Mouse (Mus musculus): ENCODE results near the gene Slc31a1. TPM values are rescaled to one million over a fixed set of nuclear protein-coding genes. Genes with fewer than 3 reads are reported as not detected.

Slc31a1 gene
- polyA plus RNA-seq (2014; fragmentation: Illumina TruSeq; extraction: RNeasy Lipid Tissue Mini Kit (QIAGEN cat#74804); ENCODE audit: insufficient read depth, low read depth, low replicate concordance) = 30.8 TPM

DNA sequence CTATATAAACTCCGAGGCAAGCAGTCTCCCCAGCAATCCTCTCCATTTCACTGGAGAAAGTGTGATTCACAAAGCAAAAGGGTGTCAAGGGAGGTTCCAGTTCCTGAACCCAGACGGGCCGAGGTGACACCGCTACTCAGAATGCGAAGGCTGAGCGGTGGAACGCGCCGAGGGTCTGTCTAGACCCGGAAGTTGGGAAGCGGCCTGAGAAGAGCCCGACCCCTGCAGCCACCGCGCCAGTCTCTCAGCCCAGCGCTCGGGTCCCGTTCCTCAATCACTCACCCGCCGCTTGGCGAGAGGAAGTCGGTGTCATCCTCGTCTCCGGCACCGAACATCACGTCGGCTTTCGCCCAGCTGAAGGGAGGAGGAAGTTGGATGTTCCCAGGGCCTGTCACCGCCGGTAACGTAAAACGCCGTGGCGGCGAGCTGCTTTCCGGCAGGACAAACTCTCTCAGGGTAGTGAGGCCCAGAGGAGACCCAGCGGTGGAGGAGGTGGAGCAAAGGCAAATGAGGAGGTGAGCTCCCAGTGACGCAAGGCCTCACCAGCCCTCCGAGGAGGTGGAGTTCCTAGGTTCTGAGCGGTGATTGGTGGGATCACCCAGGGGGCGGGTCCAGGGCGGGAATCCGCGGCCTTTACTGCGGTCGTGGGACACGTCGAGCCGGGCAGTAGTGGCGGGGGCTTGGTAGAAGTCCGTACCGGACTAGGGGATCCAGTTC, at the start of gene Slc31a1, which contains the start of gene Fkbp15:
Gene Slc31a1, plus strand, starts transcription at position 640 of the 717 bp plus-strand sequence.
Gene Fkbp15, minus strand, starts transcription at position 461 of the 717 bp plus-strand sequence.

DNA sequence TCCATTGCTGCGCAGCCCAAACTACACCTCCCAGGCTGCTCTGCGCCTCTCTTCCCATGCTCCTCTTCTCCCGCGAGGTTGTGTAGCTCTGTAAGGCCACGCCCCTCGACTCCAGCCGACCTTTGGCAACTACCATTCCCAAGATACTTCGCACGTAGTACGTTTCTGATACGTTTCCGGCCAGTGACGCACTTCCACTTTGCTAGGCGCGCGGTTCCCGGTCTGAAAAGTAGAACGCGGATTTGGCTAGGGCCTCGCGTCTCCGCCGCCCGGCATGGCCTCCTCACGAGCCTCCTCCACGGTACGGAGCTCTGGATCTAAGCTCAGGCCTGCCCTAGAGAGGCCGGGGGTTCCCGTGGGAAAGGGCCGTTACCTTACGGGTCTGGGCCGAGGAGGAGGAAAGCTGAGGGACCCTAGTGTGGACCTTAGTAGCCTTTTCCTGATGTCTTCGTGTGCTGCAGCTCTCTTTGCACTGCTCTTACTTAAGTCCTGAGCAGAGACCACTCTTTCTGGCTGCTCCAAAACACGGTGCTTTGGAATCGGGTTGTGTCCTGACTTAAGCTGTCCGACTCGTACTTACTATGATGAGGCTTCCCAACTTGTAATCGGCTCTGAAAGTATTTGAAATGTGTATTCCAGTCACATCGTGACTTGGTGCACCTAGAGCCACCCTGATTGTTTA, 48.2 kb downstream of the Slc31a1 start, which contains the start of the genes Cdc26 and Prpf4:
Gene Cdc26, minus strand, starts transcription at position 42 of the 682 bp plus-strand sequence.
Gene Prpf4, plus strand, starts transcription at position 197 of the 682 bp plus-strand sequence.

DNA sequence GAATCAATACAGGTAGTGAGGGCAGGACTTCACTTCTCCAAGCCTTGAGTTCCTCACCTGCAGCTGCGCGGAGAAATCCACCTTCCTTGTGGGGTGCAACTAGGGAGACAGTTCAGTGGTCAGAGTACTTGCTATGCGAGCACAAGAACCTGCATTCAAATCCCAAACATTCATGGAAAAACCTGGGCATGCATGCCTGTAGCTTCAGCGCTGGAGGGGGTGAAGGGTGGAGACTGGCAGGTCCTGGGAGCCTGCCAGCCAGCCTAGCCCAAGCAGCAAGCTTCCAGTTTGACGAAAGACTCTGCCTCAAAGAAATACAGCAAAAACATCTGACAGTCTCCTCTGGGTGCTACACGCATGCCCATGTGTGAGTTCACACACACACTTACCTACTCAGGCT, 74.6 kb downstream of the Slc31a1 start, which contains the start of gene Rnf183:
Gene Rnf183, minus strand, starts transcription at position 172 of the 400 bp plus-strand sequence.

Other genes with a start within 250 kb of the Slc31a1 start
- gene Mup21, start 209.9 kb upstream of the Slc31a1 start, polyA plus RNA-seq (2014; fragmentation: Illumina TruSeq; extraction: RNeasy Lipid Tissue Mini Kit (QIAGEN cat#74804); ENCODE audit: insufficient read depth, low read depth, low replicate concordance) = not detected
- gene Zfp37, start 129.7 kb upstream of the Slc31a1 start, polyA plus RNA-seq (2014; fragmentation: Illumina TruSeq; extraction: RNeasy Lipid Tissue Mini Kit (QIAGEN cat#74804); ENCODE audit: insufficient read depth, low read depth, low replicate concordance) = 3.4 TPM
- gene Slc31a2, start 98.2 kb upstream of the Slc31a1 start, polyA plus RNA-seq (2014; fragmentation: Illumina TruSeq; extraction: RNeasy Lipid Tissue Mini Kit (QIAGEN cat#74804); ENCODE audit: insufficient read depth, low read depth, low replicate concordance) = 25.2 TPM
- gene Fkbp15, start 179 bp upstream of the Slc31a1 start, polyA plus RNA-seq (2014; fragmentation: Illumina TruSeq; extraction: RNeasy Lipid Tissue Mini Kit (QIAGEN cat#74804); ENCODE audit: insufficient read depth, low read depth, low replicate concordance) = 19.1 TPM
- 70.6 TPM for gene Cdc26, start 47.9 kb downstream of the Slc31a1 start, polyA plus RNA-seq (2014; fragmentation: Illumina TruSeq; extraction: RNeasy Lipid Tissue Mini Kit (QIAGEN cat#74804); ENCODE audit: insufficient read depth, low read depth, low replicate concordance)
- 5.6 TPM for gene Prpf4, start 48.1 kb downstream of the Slc31a1 start, polyA plus RNA-seq (2014; fragmentation: Illumina TruSeq; extraction: RNeasy Lipid Tissue Mini Kit (QIAGEN cat#74804); ENCODE audit: insufficient read depth, low read depth, low replicate concordance)
- not detected for gene Rnf183, start 74.5 kb downstream of the Slc31a1 start, polyA plus RNA-seq (2014; fragmentation: Illumina TruSeq; extraction: RNeasy Lipid Tissue Mini Kit (QIAGEN cat#74804); ENCODE audit: insufficient read depth, low read depth, low replicate concordance)
- gene Wdr31, start 110.2 kb downstream of the Slc31a1 start, polyA plus RNA-seq (2014; fragmentation: Illumina TruSeq; extraction: RNeasy Lipid Tissue Mini Kit (QIAGEN cat#74804); ENCODE audit: insufficient read depth, low read depth, low replicate concordance) = 3.5 TPM
- gene Bspry, start 119.3 kb downstream of the Slc31a1 start, polyA plus RNA-seq (2014; fragmentation: Illumina TruSeq; extraction: RNeasy Lipid Tissue Mini Kit (QIAGEN cat#74804); ENCODE audit: insufficient read depth, low read depth, low replicate concordance) = 11.4 TPM
- gene Hdhd3, start 142.7 kb downstream of the Slc31a1 start, polyA plus RNA-seq (2014; fragmentation: Illumina TruSeq; extraction: RNeasy Lipid Tissue Mini Kit (QIAGEN cat#74804); ENCODE audit: insufficient read depth, low read depth, low replicate concordance) = 9.1 TPM
- 57.1 TPM for gene Alad, start 159.2 kb downstream of the Slc31a1 start, polyA plus RNA-seq (2014; fragmentation: Illumina TruSeq; extraction: RNeasy Lipid Tissue Mini Kit (QIAGEN cat#74804); ENCODE audit: insufficient read depth, low read depth, low replicate concordance)
- 31.4 TPM for gene Pole3, start 164.3 kb downstream of the Slc31a1 start, polyA plus RNA-seq (2014; fragmentation: Illumina TruSeq; extraction: RNeasy Lipid Tissue Mini Kit (QIAGEN cat#74804); ENCODE audit: insufficient read depth, low read depth, low replicate concordance)
- gene 4933430I17Rik, start 164.6 kb downstream of the Slc31a1 start, polyA plus RNA-seq (2014; fragmentation: Illumina TruSeq; extraction: RNeasy Lipid Tissue Mini Kit (QIAGEN cat#74804); ENCODE audit: insufficient read depth, low read depth, low replicate concordance) = not detected
- gene Rgs3, start 199.1 kb downstream of the Slc31a1 start, polyA plus RNA-seq (2014; fragmentation: Illumina TruSeq; extraction: RNeasy Lipid Tissue Mini Kit (QIAGEN cat#74804); ENCODE audit: insufficient read depth, low read depth, low replicate concordance) = 37.7 TPM

Measured in lung, adult 10 weeks (tissue).